ENCODE assay signal across 9 mouse cellular contexts in the genomic region with DNA sequence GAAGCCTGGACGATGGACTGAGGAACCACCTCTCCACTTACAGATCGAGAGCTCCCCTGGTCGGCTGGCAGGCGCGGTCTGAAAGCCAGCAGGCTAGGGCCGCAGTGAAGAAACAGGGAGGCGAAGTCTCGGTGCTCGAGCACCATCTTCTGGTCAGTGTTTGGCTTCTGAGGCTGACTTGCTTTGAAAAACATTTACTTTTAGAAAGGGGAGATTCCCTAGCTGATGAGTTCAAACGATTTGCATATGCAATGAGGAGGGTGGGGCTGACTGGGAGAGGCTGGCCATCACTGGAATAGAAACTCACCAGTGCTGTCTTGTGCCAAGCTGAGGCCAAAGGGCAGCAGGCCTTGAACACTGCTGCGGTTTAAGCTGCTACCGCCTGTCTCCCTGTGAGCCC. TPM values are rescaled to one million over a fixed set of nuclear protein-coding genes. Genes with fewer than 3 reads are reported as not detected.
DNase-seq lines count a peak whose midpoint lies in the region; ATAC-seq lines count a peak whose summit lies in the region.
"Had no signal": no experiment of that assay in that cellular context is flagged by ENCODE, and none has a peak within 500 bp of the region (broad histone marks: within the 10 kb centered on the region; RNA-seq: fewer than 3 reads in every experiment).

No protein-coding gene starts in this region.

- H3K4me1 ChIP-seq in hindbrain, embryonic 14.5 days (replicated peaks; ENCODE audit: control insufficient read depth, insufficient read depth, low read length), result peaks cover 12% of the 10 kb centered on the region; the same call in 1 of the 2 replicates
- H3K4me1 ChIP-seq: liver, embryonic 15.5 days had no signal

- no peak overlapping the region for H3K4me2 ChIP-seq in hindbrain, embryonic 14.5 days (replicated peaks)
- H3K4me2 ChIP-seq: liver, embryonic 15.5 days had no signal

- H3K27me3 ChIP-seq in hindbrain, embryonic 14.5 days (ENCODE audit: control insufficient read depth, insufficient read depth, low read length), result 0 out of 2 replicates have a peak, but pooled peaks cover 1% of the 10 kb centered on the region

- H3K4me3 ChIP-seq in hindbrain, embryonic 14.5 days (replicated peaks; ENCODE audit: low read length), result no peak overlapping the region
- H3K4me3 ChIP-seq: liver, embryonic 15.5 days had no signal

- peaks cover 3% of the 10 kb centered on the region; the same call in 1 of the 2 replicates for H3K36me3 ChIP-seq in hindbrain, embryonic 14.5 days (replicated peaks; ENCODE audit: control insufficient read depth, insufficient read depth)
- H3K36me3 ChIP-seq: liver, embryonic 15.5 days had no signal

- ATAC-seq in hindbrain, embryonic 14.5 days (ENCODE audit: low FRiP score), result peak; percentile 61; the same call in 1 of the 2 replicates
- ATAC-seq in megakaryocyte-erythroid progenitor cell, adult 5-6 weeks (replicated peaks; ENCODE audit: low FRiP score, low TSS enrichment, poor library complexity, severe bottlenecking), result 0 out of 2 replicates have a peak, but pooled peaks have one; percentile 27
- ATAC-seq in monocyte, adult 5-6 weeks (replicated peaks; ENCODE audit: insufficient number of reproducible peaks, low FRiP score, low TSS enrichment, poor library complexity, severe bottlenecking), result no peak

- DNase-seq in urinary bladder, postnatal 14 days (ENCODE audit: low spot score), result peak; percentile 41
- no peak for DNase-seq in urinary bladder, postnatal 10 days (ENCODE audit: low spot score)
- peak; percentile 86 for DNase-seq in embryo, embryonic 10 days (ENCODE audit: low spot score)
- peak; percentile 83 for DNase-seq in hindbrain, embryonic 14.5 days (ENCODE audit: low spot score)
- DNase-seq in layer of hippocampus, postnatal 14 days (ENCODE audit: low spot score in 2 of 2), result peak; percentile 51 to 55
- DNase-seq in right cerebral cortex, postnatal 25 days, result peak; percentile 43

- peak overlapping the region; percentile 28; the same call in 1 of the 2 replicates for H3K9ac ChIP-seq in hindbrain, embryonic 14.5 days
- H3K9ac ChIP-seq: liver, embryonic 15.5 days had no signal

- WGBS in hindbrain, embryonic 14.5 days, result 6% methylated on average over 12 of the region's 12 CpGs

- H3K27ac ChIP-seq in hindbrain, embryonic 14.5 days, result no peak overlapping the region
- H3K27ac ChIP-seq: liver, embryonic 15.5 days had no signal

- H3K9me3 ChIP-seq in hindbrain, embryonic 14.5 days (ENCODE audit: control insufficient read depth, low read length), result no peaks in the 10 kb centered on the region
- H3K9me3 ChIP-seq: liver, embryonic 15.5 days had no signal

RNA-seq across cellular contexts. Expression of a gene that starts 24.7 kb away (rescaled TPM):
- polyA plus RNA-seq in hindbrain, embryonic 14.5 days (2014; fragmentation: Nextera tagmentation; extraction: Ambion mirVana), result 13.8 and 15.5 TPM in 2 replicates
- 1 to 10 TPM; 5.7 to 7.5 TPM for total RNA-seq in layer of hippocampus, postnatal 14 days (2021)
- not detected in 2 replicates for total RNA-seq in megakaryocyte-erythroid progenitor cell, adult 5-6 weeks (2014; fragmentation: Nextera tagmentation)
- not detected in 2 replicates for total RNA-seq in megakaryocyte-erythroid progenitor cell, adult 5-6 weeks (2017)
- total RNA-seq in monocyte, adult 5-6 weeks (2017), result not detected in 3 replicates
